Mouse (Mus musculus) spleen, adult 2 months (tissue): ENCODE results near the gene Serpinb11.

Experiments
- CTCF ChIP-seq: fragments of 200-500 bp; IDR thresholded peaks from 2 replicates; pipeline ENCODE4 v1.5.1; 2011; ENCODE audit warnings: mild to moderate bottlenecking, inconsistent platforms; ENCODE audit not compliant: insufficient read depth, insufficient read length, insufficient replicate concordance; ENCODE audit errors: extremely low read depth
- POLR2A ChIP-seq: fragments of 200-500 bp; IDR thresholded peaks from 2 replicates; pipeline ENCODE4 v1.6.1; 2011; ENCODE audit warnings: low read depth, low read length, inconsistent platforms

DNA sequence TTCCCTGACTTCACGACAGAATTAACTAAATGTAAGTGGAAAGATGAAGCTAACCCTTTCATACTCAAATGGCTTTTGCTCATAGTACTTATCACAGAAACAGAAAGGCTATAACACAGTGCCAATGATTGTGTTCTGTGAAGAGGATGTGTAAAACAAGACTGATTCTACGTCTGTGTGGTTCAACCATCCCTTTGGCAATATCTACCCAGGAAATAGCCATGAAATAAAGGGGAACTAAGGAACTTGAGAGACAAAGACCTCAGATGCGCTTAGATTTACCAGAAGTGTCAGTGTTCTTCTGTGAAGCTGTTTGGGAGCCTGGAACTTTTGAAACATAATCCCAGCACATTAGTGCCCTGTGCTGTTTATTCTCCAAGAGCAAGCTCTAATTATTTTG is 10.6 kb upstream of the Serpinb11 start:
- TF ChIP-seq CTCF (no peak), POLR2A (no peak)
